Mouse (Mus musculus): Measurements from ENCODE around the gene Gimap3. TPM values are rescaled to one million over a fixed set of nuclear protein-coding genes. Genes with fewer than 3 reads are reported as not detected.

Gene Gimap3
- polyA plus RNA-seq, 1 experiment: not detected

DNA sequence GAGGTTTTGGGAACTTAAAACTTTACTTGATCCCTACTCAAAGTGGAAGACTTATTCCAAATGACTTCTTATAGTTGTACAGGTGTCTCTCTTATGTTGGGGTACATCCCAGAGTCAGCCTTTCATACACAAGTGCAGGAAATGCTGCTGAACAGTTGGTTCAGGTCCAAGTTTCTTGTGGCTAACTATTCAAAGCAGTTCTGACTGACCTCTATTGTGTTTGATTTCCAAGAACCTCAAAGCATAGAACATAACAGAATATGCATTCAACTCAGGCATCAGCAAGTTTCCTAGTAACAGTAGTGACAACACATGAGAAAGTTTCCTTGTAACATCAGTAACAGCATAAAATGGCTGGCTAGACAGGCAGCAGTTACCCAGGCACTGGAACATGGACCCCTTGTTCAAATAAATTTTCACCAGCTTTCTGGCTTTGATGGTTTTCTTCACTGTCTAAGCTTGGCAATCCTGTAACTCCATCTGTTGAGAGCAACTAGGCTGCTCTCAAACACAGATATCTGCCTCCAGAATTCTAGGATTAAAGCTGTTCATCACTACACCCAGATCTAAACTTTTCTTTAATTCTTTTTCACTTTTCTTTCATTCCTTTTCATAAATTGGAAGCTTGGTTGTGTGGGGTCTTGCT, 32.9 kb upstream of the Gimap3 start:
- Histone ChIP-seq H3K4me3 (ENCODE audit: low read depth, low read length) (no peak overlapping the region), H3K27me3 (ENCODE audit: control insufficient read depth, insufficient read depth, low read length, poor library complexity, severe bottlenecking) (no peaks in the 10 kb centered on the region), H3K9me3 (replicated peaks; ENCODE audit: control insufficient read depth, insufficient read depth, low read length, poor library complexity, severe bottlenecking) (no peaks in the 10 kb centered on the region), H3K9ac (ENCODE audit: low read depth, poor library complexity, severe bottlenecking) (no peak overlapping the region), H3K27ac (ENCODE audit: insufficient read depth, low read length) (no peak overlapping the region), H3K36me3 (ENCODE audit: control insufficient read depth, insufficient read depth, low read length, poor library complexity, severe bottlenecking) (no peaks in the 10 kb centered on the region), H3K4me1 (ENCODE audit: control insufficient read depth, insufficient read depth, low read length) (no peaks in the 10 kb centered on the region)
- TF ChIP-seq EP300 (IDR thresholded peaks at IDR 0.05; ENCODE audit: insufficient read depth, low read depth, low read length) (no peak), POLR2A (IDR thresholded peaks at IDR 0.05; ENCODE audit: insufficient read depth, low read length) (no peak), CTCF (IDR thresholded peaks at IDR 0.05; ENCODE audit: low read depth, low read length) (no peak)

- no peaks in the 10 kb centered on the region for H3K27me3 ChIP-seq (ENCODE audit: control insufficient read depth, insufficient read depth, low read length, poor library complexity, severe bottlenecking)
- no peaks in the 10 kb centered on the region for H3K36me3 ChIP-seq (ENCODE audit: control insufficient read depth, insufficient read depth, low read length, poor library complexity, severe bottlenecking)
- no peaks in the 10 kb centered on the region for H3K9me3 ChIP-seq (replicated peaks; ENCODE audit: control insufficient read depth, insufficient read depth, low read length, poor library complexity, severe bottlenecking)
- TF ChIP-seq POLR2A (IDR thresholded peaks at IDR 0.05; ENCODE audit: insufficient read depth, low read length) (no peak), EP300 (IDR thresholded peaks at IDR 0.05; ENCODE audit: insufficient read depth, low read depth, low read length) (no peak), CTCF (IDR thresholded peaks at IDR 0.05; ENCODE audit: low read depth, low read length) (no peak)
- no peaks in the 10 kb centered on the region for H3K4me1 ChIP-seq (ENCODE audit: control insufficient read depth, insufficient read depth, low read length)
- H3K27ac ChIP-seq (ENCODE audit: insufficient read depth, low read length): no peak overlapping the region
- H3K9ac ChIP-seq (ENCODE audit: low read depth, poor library complexity, severe bottlenecking): no peak overlapping the region
- H3K4me3 ChIP-seq (ENCODE audit: low read depth, low read length): no peak overlapping the region
Observed at GRCm38 (mm10) chr6:48801897-48802296, 31.2 kb upstream of the Gimap3 start.

GRCm38 (mm10) chr6:48787867-48788266, 17.2 kb upstream of the Gimap3 start:
- Histone ChIP-seq H3K4me3 (ENCODE audit: low read depth, low read length) (no peak overlapping the region), H3K9me3 (replicated peaks; ENCODE audit: control insufficient read depth, insufficient read depth, low read length, poor library complexity, severe bottlenecking) (no peaks in the 10 kb centered on the region), H3K27ac (ENCODE audit: insufficient read depth, low read length) (no peak overlapping the region), H3K9ac (ENCODE audit: low read depth, poor library complexity, severe bottlenecking) (no peak overlapping the region), H3K27me3 (ENCODE audit: control insufficient read depth, insufficient read depth, low read length, poor library complexity, severe bottlenecking) (no peaks in the 10 kb centered on the region), H3K4me1 (ENCODE audit: control insufficient read depth, insufficient read depth, low read length) (no peaks in the 10 kb centered on the region), H3K36me3 (ENCODE audit: control insufficient read depth, insufficient read depth, low read length, poor library complexity, severe bottlenecking) (no peaks in the 10 kb centered on the region)
- TF ChIP-seq EP300 (IDR thresholded peaks at IDR 0.05; ENCODE audit: insufficient read depth, low read depth, low read length): no peak
- no peak for TF ChIP-seq POLR2A (IDR thresholded peaks at IDR 0.05; ENCODE audit: insufficient read depth, low read length)
- no peak for TF ChIP-seq CTCF (IDR thresholded peaks at IDR 0.05; ENCODE audit: low read depth, low read length)

DNA sequence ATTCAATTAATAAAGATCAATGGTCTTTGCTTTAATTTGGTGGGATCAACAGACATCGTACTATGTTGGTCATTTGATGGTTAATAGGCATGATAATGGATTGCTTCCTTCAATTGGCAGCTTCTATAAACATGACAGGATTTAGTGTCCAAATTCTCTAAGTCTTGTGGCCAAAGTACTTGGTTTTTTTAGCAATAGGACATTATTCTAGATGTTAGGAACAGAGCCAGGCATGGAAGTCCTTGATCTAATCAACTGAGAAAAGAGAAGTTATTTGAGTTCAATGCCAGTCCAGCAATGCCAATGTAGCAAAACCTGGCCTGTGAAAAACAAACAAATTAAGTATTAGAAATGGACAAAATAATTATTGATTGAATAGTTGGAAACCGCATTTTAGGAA, 14.9 kb upstream of the Gimap3 start:
- Histone ChIP-seq H3K27ac (ENCODE audit: insufficient read depth, low read length) (no peak overlapping the region), H3K4me3 (ENCODE audit: low read depth, low read length) (no peak overlapping the region), H3K36me3 (ENCODE audit: control insufficient read depth, insufficient read depth, low read length, poor library complexity, severe bottlenecking) (no peaks in the 10 kb centered on the region), H3K9me3 (replicated peaks; ENCODE audit: control insufficient read depth, insufficient read depth, low read length, poor library complexity, severe bottlenecking) (no peaks in the 10 kb centered on the region), H3K9ac (ENCODE audit: low read depth, poor library complexity, severe bottlenecking) (no peak overlapping the region), H3K27me3 (ENCODE audit: control insufficient read depth, insufficient read depth, low read length, poor library complexity, severe bottlenecking) (no peaks in the 10 kb centered on the region), H3K4me1 (ENCODE audit: control insufficient read depth, insufficient read depth, low read length) (no peaks in the 10 kb centered on the region)
- no peak for TF ChIP-seq EP300 (IDR thresholded peaks at IDR 0.05; ENCODE audit: insufficient read depth, low read depth, low read length)
- no peak for TF ChIP-seq POLR2A (IDR thresholded peaks at IDR 0.05; ENCODE audit: insufficient read depth, low read length)
- no peak for TF ChIP-seq CTCF (IDR thresholded peaks at IDR 0.05; ENCODE audit: low read depth, low read length)

DNA sequence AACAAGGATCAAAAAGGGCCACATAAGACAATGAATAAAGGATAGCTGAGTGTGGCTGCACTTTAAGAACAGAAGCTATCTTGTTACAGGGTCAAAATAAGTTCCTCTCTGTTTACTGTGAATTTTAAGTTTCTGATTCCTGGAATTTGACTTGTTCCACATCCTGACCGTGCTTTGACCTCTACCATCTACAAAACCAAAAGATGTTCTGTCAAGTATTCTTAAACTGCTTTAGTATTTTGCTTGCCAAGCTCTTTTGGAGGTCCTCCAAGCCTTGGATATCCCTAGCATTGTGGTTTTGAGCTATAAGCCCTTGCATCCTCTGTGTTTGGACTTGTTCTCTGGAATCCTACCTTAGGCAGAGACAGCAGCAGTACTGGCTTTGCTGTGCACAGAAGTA, 14.5 kb upstream of the Gimap3 start:
- H3K27me3 ChIP-seq (ENCODE audit: control insufficient read depth, insufficient read depth, low read length, poor library complexity, severe bottlenecking): no peaks in the 10 kb centered on the region
- H3K4me1 ChIP-seq (ENCODE audit: control insufficient read depth, insufficient read depth, low read length): no peaks in the 10 kb centered on the region
- TF ChIP-seq EP300 (IDR thresholded peaks at IDR 0.05; ENCODE audit: insufficient read depth, low read depth, low read length): no peak
- TF ChIP-seq CTCF (IDR thresholded peaks at IDR 0.05; ENCODE audit: low read depth, low read length): no peak
- no peak for TF ChIP-seq POLR2A (IDR thresholded peaks at IDR 0.05; ENCODE audit: insufficient read depth, low read length)
- no peaks in the 10 kb centered on the region for H3K36me3 ChIP-seq (ENCODE audit: control insufficient read depth, insufficient read depth, low read length, poor library complexity, severe bottlenecking)
- no peak overlapping the region for H3K9ac ChIP-seq (ENCODE audit: low read depth, poor library complexity, severe bottlenecking)
- 0 out of 2 replicates have a peak, but pooled peaks cover 3% of the 10 kb centered on the region for H3K9me3 ChIP-seq (replicated peaks; ENCODE audit: control insufficient read depth, insufficient read depth, low read length, poor library complexity, severe bottlenecking)
- H3K27ac ChIP-seq (ENCODE audit: insufficient read depth, low read length): no peak overlapping the region
- no peak overlapping the region for H3K4me3 ChIP-seq (ENCODE audit: low read depth, low read length)

DNA sequence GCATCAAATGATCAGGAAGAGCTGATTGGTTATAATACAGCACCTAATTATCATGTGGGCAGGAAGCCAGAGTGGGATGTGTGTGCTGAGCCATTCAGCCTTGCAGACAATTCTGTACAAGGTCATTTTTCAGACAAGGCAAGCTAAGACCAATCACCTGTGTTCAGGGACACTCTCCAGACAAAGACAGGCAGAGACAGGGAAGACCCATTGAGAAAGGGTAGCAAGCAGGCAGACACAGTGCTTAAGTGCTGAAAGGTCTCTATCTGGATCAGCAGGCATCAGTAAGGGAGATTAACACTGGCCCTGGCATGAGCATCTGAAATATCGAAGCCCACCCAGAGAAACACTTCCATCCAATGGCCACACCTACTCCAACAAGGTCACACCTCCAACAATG, 13.8 kb upstream of the Gimap3 start:
- TF ChIP-seq EP300 (IDR thresholded peaks at IDR 0.05; ENCODE audit: insufficient read depth, low read depth, low read length) (no peak), POLR2A (IDR thresholded peaks at IDR 0.05; ENCODE audit: insufficient read depth, low read length) (no peak), CTCF (IDR thresholded peaks at IDR 0.05; ENCODE audit: low read depth, low read length) (no peak)
- H3K27me3 ChIP-seq (ENCODE audit: control insufficient read depth, insufficient read depth, low read length, poor library complexity, severe bottlenecking): no peaks in the 10 kb centered on the region
- H3K4me1 ChIP-seq (ENCODE audit: control insufficient read depth, insufficient read depth, low read length): no peaks in the 10 kb centered on the region
- 0 out of 2 replicates have a peak, but pooled peaks cover 3% of the 10 kb centered on the region for H3K9me3 ChIP-seq (replicated peaks; ENCODE audit: control insufficient read depth, insufficient read depth, low read length, poor library complexity, severe bottlenecking)
- no peak overlapping the region for H3K4me3 ChIP-seq (ENCODE audit: low read depth, low read length)
- H3K9ac ChIP-seq (ENCODE audit: low read depth, poor library complexity, severe bottlenecking): no peak overlapping the region
- H3K27ac ChIP-seq (ENCODE audit: insufficient read depth, low read length): no peak overlapping the region
- H3K36me3 ChIP-seq (ENCODE audit: control insufficient read depth, insufficient read depth, low read length, poor library complexity, severe bottlenecking): no peaks in the 10 kb centered on the region
